Mouse (Mus musculus) liver, postnatal 0 days (tissue): ENCODE data around the gene Serpinf2. TPM values are rescaled to one million over a fixed set of nuclear protein-coding genes. Genes with fewer than 3 reads are reported as not detected.

Source experiments
- ATAC-seq: fragments of 200-750 bp; cut with Nextera tagmentation; 2 replicates; pipeline ENCODE4 v1.8.0; 2017; ENCODE audit warnings: mild to moderate bottlenecking, moderate library complexity
- DNase-seq: peaks from one replicate; pipeline ENCODE4 v3.0.0-alpha.2; 2016
- H3K27ac ChIP-seq: fragments of 300-500 bp; sonication (generic); 2 replicates; pipeline ENCODE4 v1.5.1; 2014; ENCODE audit warnings: antibody characterized with exemption, moderate library complexity, mild to moderate bottlenecking, low read depth
- H3K27me3 ChIP-seq: fragments of 300-500 bp; sonication (generic); 2 replicates; pipeline ENCODE4 v1.6.1; 2014; ENCODE audit warnings: low read length, control low read depth, mixed read lengths; ENCODE audit not compliant: insufficient read depth
- H3K36me3 ChIP-seq: fragments of 300-500 bp; sonication (generic); replicated peaks from 2 replicates; pipeline ENCODE4 v1.6.1; 2014; ENCODE audit warnings: mild to moderate bottlenecking, control low read depth, low read length, moderate library complexity, mixed read lengths; ENCODE audit not compliant: insufficient read depth
- H3K4me1 ChIP-seq: fragments of 300-500 bp; sonication (generic); 2 replicates; pipeline ENCODE4 v1.6.1; 2014; ENCODE audit warnings: antibody characterized with exemption, mild to moderate bottlenecking, control low read depth; ENCODE audit not compliant: insufficient read depth
- H3K4me2 ChIP-seq: fragments of 300-500 bp; sonication (generic); 2 replicates; pipeline ENCODE4 v1.6.1; 2014; ENCODE audit warnings: low read depth, mild to moderate bottlenecking, low read length, moderate library complexity, mixed read lengths
- H3K4me3 ChIP-seq: fragments of 300-500 bp; sonication (generic); 2 replicates; pipeline ENCODE4 v1.5.1; 2014; ENCODE audit warnings: low read depth, low read length
- H3K9ac ChIP-seq: fragments of 300-500 bp; sonication (generic); replicated peaks from 2 replicates; pipeline ENCODE4 v1.6.1; 2014; ENCODE audit warnings: mild to moderate bottlenecking, moderate library complexity
- H3K9me3 ChIP-seq: fragments of 300-500 bp; sonication (generic); 2 replicates; pipeline ENCODE4 v1.6.1; 2016; ENCODE audit warnings: mild to moderate bottlenecking, control low read depth, low read length, mixed read lengths
- CTCF ChIP-seq: sonication (generic); IDR thresholded peaks from 2 replicates; pipeline ENCODE4 v1.5.1; 2016; ENCODE audit warnings: antibody characterized with exemption, low read depth
- EP300 ChIP-seq: IDR thresholded peaks from 2 replicates; pipeline ENCODE4 v1.6.1; 2016; ENCODE audit warnings: antibody characterized with exemption, low read depth, mild to moderate bottlenecking
- WGBS: fragments of 180-500 bp; shearing (Covaris S2); extraction: QIAGEN DNeasy Blood & Tissue Kit; methylation state at CpG from one replicate; pipeline ENCODE4 v1.1.7; 2014; ENCODE audit not compliant: insufficient replicate concordance; 5-methylcytosine and 5-hydroxymethylcytosine counted together
- polyA plus RNA-seq: library from polyadenylated mRNA; unstranded; fragments of >200 nt; fragmentation: Nextera tagmentation; extraction: Ambion mirVana; gene quantifications from 2 replicates; pipeline ENCODE4 v1.2.1, GENCODE M21; 2015

The Serpinf2 gene
- polyA plus RNA-seq, 1 experiment from 2014 or later: 975 TPM

GRCm38 (mm10) chr11:75420037-75420436 is 19.4 kb downstream of the Serpinf2 start:
- peaks cover 7% of the 10 kb centered on the region for H3K4me1 ChIP-seq
- H3K4me2 ChIP-seq: no peak overlapping the region
- no peaks in the 10 kb centered on the region for H3K36me3 ChIP-seq
- H3K9ac ChIP-seq: no peak overlapping the region
- no peaks in the 10 kb centered on the region for H3K9me3 ChIP-seq
- no peak for TF ChIP-seq CTCF
- no peaks in the 10 kb centered on the region for H3K27me3 ChIP-seq
- H3K4me3 ChIP-seq: no peak overlapping the region
- ATAC-seq (no peak), DNase-seq (no peak)
- WGBS: 67% methylated on average over 7 of the region's 7 CpGs
- no peak overlapping the region for H3K27ac ChIP-seq

DNA sequence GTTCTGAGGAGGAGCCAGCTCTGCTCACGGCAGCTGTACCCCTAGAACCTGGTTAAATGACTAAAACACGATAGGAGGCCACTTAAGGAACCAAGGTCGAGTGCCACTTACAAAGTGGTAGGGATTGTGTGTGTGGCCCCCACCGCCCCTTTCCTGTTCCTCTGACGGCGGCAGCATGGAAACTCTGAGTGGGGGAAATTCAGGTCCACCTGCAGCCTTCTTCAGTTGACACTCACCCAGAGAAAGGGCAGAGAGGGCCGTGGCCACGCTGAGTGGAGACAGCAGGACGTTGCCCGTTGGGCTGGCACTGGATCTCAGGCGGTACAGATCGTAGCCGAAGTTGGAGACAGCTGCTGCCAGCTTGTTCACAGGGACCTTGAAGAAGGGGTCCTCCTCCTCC is 23.4 kb downstream of the Serpinf2 start:
- DNase-seq (no peak), ATAC-seq (no peak)
- no peak for TF ChIP-seq CTCF
- no peak for TF ChIP-seq EP300
- Histone ChIP-seq H3K4me3 (no peak overlapping the region), H3K9me3 (no peaks in the 10 kb centered on the region), H3K36me3 (peaks cover 8% of the 10 kb centered on the region; the same call in 1 of the 2 replicates), H3K4me1 (peaks cover 10% of the 10 kb centered on the region), H3K4me2 (0 out of 2 replicates have a peak overlapping the region, but pooled peaks have one; percentile 4), H3K9ac (no peak overlapping the region), H3K27ac (peak overlapping the region; percentile 44), H3K27me3 (no peaks in the 10 kb centered on the region)
- 60% methylated on average over 13 of the region's 13 CpGs for WGBS

GRCm38 (mm10) chr11:75415096-75415495 is 24.3 kb downstream of the Serpinf2 start:
- H3K9me3 ChIP-seq: no peaks in the 10 kb centered on the region
- no peak overlapping the region for H3K9ac ChIP-seq
- peaks cover 10% of the 10 kb centered on the region for H3K4me1 ChIP-seq
- TF ChIP-seq CTCF: no peak
- no peak for TF ChIP-seq EP300
- peaks cover 12% of the 10 kb centered on the region; the same call in 1 of the 2 replicates for H3K36me3 ChIP-seq
- WGBS: 31% methylated on average over 7 of the region's 7 CpGs
- H3K27ac ChIP-seq: peak overlapping the region; percentile 44; the same call in 1 of the 2 replicates
- H3K4me3 ChIP-seq: no peak overlapping the region
- DNase-seq: no peak
- peak; percentile 48; the same call in 1 of the 2 replicates for ATAC-seq
- no peak overlapping the region for H3K4me2 ChIP-seq
- H3K27me3 ChIP-seq: no peaks in the 10 kb centered on the region

DNA sequence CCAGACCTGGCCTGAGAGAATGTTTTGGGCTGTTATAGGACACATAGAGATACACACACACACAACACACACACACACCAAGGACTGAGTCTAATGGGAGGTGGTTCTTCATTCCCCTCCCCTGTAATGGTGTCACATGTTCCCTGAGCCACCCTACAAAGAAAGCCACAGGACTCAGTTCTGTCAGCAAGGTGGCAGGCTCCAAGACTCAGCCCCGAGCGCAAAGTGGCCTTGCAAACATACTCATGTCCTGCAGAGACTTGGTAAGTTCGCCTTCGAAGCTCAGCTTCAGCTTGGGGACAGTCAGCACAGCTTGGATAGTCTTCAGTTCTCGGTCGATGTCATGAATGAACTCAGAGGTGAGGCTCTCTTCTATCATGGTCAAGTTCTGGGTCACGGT is 28.8 kb downstream of the Serpinf2 start:
- no peak for ATAC-seq
- Histone ChIP-seq H3K27me3 (no peaks in the 10 kb centered on the region), H3K4me1 (peaks cover 13% of the 10 kb centered on the region), H3K9me3 (no peaks in the 10 kb centered on the region), H3K4me2 (no peak overlapping the region), H3K36me3 (peaks cover 18% of the 10 kb centered on the region), H3K4me3 (no peak overlapping the region), H3K9ac (no peak overlapping the region), H3K27ac (peak overlapping the region; percentile 34; the same call in 1 of the 2 replicates)
- TF ChIP-seq EP300: no peak
- TF ChIP-seq CTCF: no peak
- 80% methylated on average over 7 of the region's 7 CpGs for WGBS
- DNase-seq: no peak

GRCm38 (mm10) chr11:75409679-75410575 is 29.5 kb downstream of the Serpinf2 start:
- Histone ChIP-seq H3K4me2 (peak overlapping the region; percentile 26; the same call in 1 of the 2 replicates), H3K36me3 (peaks cover 17% of the 10 kb centered on the region)
- DNase-seq: no peak

DNA sequence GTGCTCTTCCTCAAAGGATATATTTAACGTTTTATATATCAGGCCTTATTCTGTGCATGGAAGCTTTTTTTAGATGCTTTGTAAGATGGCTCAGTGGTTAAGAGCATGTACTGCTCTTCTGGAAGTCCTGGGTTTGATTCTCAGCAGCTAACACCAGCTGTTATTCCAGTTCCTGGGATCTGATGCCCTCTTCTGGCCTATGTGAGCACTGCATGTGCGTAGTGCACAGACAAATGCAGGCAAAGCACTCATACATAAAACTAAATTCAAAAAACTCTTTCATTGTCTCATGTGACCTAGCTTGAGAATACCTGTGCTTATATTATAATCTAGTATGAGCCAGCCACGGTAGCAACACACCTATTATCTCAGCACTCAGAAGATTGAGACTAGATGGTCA is 32.5 kb downstream of the Serpinf2 start:
- Histone ChIP-seq H3K9me3 (no peaks in the 10 kb centered on the region), H3K9ac (no peak overlapping the region), H3K36me3 (peaks cover 13% of the 10 kb centered on the region; the same call in 1 of the 2 replicates), H3K27me3 (no peaks in the 10 kb centered on the region), H3K4me3 (no peak overlapping the region), H3K27ac (no peak overlapping the region), H3K4me2 (no peak overlapping the region), H3K4me1 (peaks cover 14% of the 10 kb centered on the region)
- TF ChIP-seq EP300 (no peak), CTCF (peak; percentile 81)
- WGBS: 44% methylated on average over 3 of the region's 3 CpGs
- ATAC-seq: no peak
- DNase-seq: peak; percentile 71

More at GRCm38 (mm10) chr11:75409679-75410575, 29.5 kb downstream of the Serpinf2 start:
- WGBS: 50% methylated on average over 17 of the region's 17 CpGs
- Histone ChIP-seq H3K9me3 (no peaks in the 10 kb centered on the region), H3K4me1 (peaks cover 6% of the 10 kb centered on the region), H3K9ac (no peak overlapping the region), H3K4me3 (no peak overlapping the region), H3K27me3 (no peaks in the 10 kb centered on the region), H3K27ac (peak overlapping the region; percentile 34; the same call in 1 of the 2 replicates)
- TF ChIP-seq CTCF (no peak), EP300 (no peak)
- no peak for ATAC-seq
